Mouse (Mus musculus): ENCODE results near the gene Gpr162. TPM values are rescaled to one million over a fixed set of nuclear protein-coding genes. Genes with fewer than 3 reads are reported as not detected.
"Not testable (repeated sequence)": the region's sequence is repeated elsewhere in the genome, so short reads cannot be mapped to it uniquely, and the experiment has no call there.

Gpr162 gene
- total RNA-seq, 1 experiment from 2014 or later, result not detected

DNA sequence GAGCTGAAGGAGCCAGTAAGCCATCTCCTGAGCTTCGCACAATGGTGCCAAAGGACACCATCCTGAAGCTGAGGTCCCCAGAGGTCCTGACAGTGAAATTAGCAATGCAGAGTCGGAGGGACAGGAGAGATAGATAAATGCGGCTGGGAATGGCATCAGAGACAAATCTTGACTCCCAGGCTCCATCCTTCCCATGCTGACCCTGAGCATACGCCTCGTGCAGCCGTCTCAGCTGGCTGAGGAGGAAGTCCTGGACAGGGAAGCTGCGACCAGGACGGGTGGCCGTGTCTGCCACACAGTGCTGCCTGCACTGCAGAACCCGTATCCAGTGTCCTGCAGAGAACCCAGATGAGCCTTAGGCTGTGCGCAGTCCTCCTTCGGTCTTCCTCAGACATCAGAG, 9.1 kb downstream of the Gpr162 start:
- ATAC-seq (ENCODE audit: extremely low read depth, insufficient number of reproducible peaks, low FRiP score, poor library complexity, severe bottlenecking), result no peak

DNA sequence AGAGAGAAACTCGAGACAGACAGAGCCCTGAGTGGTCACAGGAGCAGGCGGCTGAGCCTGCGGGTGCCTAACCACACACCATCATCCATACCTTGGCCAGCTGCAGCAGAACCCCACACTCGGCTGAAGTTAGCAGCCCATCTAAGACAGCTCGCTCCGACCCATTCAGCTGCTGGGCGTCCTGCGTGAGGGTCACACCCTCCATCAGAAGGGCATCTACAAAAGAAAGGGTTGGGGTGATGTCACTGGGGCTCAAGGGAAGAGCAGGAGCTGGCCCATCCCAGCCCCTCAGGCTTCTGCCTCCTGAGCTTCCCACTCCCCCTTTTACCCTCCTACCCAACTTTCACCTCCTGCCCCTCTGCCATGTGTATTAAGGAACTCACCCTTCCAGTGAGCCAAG, 13.2 kb downstream of the Gpr162 start:
- ATAC-seq (ENCODE audit: extremely low read depth, insufficient number of reproducible peaks, low FRiP score, poor library complexity, severe bottlenecking), result no peak

DNA sequence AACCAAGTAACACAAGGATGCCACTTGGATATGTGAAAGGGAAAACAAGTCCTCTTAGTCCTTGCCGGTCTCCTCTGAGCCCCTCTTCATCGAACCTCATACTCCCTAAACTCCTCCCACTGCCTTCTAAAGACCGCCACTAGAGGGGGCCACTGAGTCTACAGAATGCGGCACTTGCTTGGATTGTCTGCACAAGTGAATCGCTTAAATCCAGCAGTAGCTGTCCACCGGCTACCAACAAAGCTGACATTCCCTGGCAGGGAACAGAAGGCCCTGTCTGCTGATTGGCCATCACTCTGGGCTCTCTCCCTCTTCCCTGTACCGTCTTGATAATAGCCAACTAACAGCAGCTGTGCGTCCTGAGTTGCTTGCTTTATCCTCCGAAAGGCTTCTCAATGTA, 16.5 kb downstream of the Gpr162 start:
- ATAC-seq (ENCODE audit: extremely low read depth, insufficient number of reproducible peaks, low FRiP score, poor library complexity, severe bottlenecking), result peak; percentile 84

DNA sequence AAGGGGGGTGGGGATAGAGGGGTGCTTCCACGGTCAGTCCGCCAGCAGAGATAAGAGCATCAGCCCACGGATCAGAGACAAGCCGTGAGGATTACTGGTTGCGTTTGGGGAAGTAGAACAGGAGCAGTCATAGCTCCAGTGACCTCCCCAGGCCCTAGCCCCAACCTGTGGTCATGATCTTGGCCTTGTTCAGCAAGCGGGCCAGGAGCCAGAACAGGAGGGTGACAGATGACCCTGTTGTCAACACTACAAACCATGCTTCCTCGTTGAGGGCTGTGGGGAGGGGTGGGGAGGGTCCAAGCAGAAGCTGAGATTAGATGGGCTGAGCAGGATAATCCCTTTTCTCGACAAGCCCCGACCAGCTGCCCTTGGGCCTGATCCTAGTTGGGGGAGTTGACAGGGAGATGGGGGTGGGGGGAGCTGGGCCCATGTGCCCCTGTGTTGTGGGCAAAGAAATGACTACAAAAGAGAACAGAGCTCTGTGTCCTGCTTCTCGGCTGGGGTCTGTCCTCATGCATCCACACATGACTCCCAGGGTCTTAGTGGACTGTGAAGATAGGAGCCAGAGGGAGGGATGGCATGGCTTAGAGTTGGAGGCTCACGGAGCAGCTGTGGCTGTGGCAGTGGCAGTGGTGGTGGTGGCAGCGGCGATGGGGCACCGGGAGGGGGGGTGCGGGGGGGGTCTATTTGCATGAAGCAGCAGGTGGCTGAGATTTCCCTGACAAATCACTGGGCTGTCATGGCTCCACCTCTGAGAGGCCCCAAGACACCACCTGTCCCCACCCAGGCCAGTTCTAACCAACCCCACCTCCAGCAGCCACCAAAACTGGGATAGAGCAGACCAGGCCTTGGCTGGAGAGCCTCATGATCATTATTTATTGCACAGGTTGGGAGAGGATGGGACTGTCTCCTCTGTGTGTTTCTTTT, 23.3 kb downstream of the Gpr162 start, which contains the start of gene Gnb3:
Gene Gnb3, minus strand, starts transcription at position 35 of the 927 bp plus-strand sequence.
- no peak for ATAC-seq (ENCODE audit: extremely low read depth, insufficient number of reproducible peaks, low FRiP score, poor library complexity, severe bottlenecking)

DNA sequence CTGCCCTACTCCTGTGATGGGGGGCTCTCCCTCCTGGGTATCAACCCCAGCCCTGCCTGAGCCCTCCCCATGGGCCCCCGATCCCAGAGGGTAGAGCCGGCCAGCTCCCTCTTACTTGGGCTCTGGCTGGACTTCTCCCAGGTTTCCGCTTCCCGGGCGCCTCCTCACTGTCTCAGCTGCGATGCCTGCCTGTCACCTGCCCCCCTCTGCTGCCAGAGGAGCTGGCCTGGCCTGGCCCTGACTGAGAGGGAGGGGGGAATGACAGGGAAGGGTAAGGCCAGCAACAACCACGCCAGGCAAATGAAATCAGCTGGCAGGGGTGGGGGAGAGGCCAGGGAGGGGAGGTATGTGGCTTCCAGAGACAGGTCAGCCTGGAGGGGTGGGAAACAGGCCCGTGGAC, 24.0 kb downstream of the Gpr162 start:
- no peak for ATAC-seq (ENCODE audit: extremely low read depth, insufficient number of reproducible peaks, low FRiP score, poor library complexity, severe bottlenecking)

DNA sequence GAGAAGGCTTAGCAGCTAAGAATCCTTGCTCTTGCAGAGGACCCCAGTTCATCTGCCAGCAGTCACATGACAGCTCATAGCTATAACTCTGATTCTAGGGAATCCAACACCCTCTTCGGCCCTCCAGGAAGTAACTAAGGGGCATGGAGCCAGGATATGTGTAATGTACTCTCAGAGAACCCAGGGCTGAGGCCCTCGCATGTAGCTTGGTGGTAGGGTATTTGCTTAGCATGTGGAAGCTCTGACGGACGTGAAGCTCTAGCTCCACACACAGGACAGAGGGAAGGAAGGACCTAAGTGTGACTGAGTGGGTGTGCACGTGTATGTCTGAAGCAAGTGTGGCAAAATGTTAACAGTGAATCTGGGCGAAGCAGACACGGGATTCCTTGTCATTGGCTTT, 27.4 kb downstream of the Gpr162 start:
- ATAC-seq (ENCODE audit: extremely low read depth, insufficient number of reproducible peaks, low FRiP score, poor library complexity, severe bottlenecking), result no peak

DNA sequence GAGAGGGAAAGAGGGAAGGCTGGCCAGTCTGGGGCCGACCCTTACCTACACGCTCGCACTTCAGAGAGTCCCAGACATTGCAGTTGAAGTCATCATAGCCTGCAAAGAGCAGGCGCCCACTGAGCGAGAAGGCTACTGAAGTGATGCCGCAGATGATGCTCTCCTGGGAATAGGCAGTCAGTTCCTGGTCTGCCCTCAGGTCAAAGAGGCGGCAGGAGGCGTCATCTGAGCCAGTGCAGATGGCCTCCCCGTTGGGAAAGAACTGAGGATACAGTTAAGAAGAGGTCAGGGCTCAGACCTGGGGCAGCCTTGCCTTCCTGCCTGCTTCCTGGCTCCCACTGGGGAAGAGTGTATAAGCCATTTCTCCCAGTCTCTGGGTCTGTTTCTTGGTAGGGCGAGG, 28.3 kb downstream of the Gpr162 start:
- ATAC-seq (ENCODE audit: extremely low read depth, insufficient number of reproducible peaks, low FRiP score, poor library complexity, severe bottlenecking), result no peak

DNA sequence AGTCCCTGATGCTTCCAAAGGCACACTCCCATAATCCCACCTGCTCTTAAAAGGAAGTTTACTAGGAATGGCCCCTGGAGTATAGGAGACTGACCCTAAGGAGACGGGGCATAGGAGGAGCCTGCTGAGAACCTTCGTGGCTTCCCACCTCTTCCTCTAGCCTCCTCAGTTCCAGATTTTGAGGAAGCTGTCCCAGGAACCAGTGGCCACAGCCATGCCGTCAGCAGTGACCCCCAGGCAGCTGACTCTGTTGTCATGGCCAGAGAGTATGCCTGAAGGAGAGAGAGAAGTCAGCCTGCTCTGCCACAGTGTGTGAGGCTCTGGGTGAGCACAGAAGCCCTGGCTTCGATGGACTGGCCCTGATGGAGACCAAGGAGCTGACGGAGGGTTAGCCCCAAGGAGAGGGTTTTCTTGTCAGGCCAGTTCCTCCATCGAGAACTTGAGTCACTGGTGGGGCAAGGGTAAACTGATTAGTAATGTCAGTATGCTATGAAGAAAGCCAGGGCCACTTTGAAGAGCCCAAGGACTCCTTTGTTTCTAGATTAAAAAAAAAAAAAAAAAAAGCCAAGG, 29.2 kb downstream of the Gpr162 start:
- no peak for ATAC-seq (ENCODE audit: extremely low read depth, insufficient number of reproducible peaks, low FRiP score, poor library complexity, severe bottlenecking)

DNA sequence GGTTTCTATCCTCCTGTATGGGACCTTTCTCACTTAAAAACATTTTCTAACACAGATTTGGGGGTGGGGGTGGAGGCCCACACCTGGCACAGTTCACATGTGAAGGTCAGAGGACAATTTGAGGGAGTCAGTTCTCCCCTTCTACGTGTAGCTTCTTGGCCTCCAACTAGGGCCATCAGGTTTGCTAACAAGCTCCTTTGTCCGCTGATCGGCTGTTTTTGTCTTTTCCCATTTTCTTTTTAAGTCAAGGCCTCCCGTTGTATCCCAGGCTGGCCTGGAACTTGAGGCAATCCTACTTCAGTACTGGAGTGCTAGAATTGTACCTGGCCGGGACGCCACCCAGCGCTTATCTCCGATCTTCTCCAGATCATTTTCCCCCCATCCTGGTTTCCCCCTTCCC, 32.1 kb downstream of the Gpr162 start:
- no peak for ATAC-seq (ENCODE audit: extremely low read depth, insufficient number of reproducible peaks, low FRiP score, poor library complexity, severe bottlenecking)

DNA sequence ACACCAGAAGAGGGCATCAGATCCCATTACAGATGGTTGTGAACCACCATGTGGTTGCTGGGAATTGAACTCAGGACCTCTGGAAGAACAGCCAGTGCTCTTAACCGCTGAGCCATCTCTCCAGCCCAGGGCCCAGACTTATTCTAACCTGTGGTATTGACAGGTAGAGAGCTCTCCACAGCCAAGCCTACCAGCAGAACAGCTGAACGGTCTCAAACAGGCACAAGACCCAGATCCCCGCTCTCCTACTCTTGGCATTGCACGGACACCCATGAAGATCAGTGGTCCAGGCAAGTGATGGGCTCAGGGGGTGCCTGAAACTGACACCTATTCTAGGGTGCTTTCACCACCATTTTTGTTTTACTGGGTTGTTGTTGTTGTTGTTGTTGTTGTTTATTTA, 32.6 kb downstream of the Gpr162 start:
- not testable (repeated sequence) for ATAC-seq (ENCODE audit: extremely low read depth, insufficient number of reproducible peaks, low FRiP score, poor library complexity, severe bottlenecking)

DNA sequence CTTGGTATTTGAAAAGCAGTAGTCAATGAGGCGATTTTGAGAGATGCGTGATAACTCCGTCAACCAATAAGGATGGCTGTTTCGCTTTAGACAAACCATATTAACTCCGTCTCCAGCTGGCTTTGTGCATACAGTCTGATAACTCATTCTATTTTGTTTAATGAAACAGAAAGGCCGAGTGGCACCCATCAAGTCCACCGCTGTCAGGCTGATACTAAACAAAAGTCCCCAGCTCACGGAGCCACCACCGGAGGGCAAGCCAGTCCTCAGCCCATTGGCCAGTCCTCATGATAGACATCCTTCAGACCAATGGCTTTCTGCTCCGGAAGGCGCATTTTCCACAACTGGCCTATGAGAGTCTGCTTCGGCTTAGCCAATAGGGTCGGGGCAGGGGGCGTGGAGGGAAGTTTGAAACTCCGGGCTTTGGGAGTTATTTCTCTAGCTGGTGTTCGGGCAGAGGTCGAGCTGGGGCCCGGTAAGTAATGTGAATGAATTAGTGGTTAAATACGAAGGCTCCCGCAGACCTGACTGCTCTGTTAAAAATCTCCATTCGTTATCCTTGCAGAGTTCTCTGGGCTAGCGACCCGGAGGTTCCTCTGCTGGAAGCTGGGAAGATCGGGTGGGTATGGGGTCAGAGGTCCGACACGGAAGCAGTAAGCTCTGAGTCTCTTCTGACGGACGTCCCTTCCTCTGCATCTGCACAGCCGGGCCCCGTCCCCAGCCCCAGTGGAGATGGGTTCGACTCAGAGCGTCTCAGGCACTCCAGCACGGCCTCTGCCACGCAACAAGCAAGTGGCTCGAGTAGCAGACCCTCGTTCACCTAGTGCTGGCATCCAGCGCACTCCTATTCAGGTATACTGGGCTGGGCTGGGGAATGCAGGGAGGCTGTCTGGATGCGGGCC, 33.7 kb downstream of the Gpr162 start:
- peak; percentile 67 for ATAC-seq (ENCODE audit: extremely low read depth, insufficient number of reproducible peaks, low FRiP score, poor library complexity, severe bottlenecking)

DNA sequence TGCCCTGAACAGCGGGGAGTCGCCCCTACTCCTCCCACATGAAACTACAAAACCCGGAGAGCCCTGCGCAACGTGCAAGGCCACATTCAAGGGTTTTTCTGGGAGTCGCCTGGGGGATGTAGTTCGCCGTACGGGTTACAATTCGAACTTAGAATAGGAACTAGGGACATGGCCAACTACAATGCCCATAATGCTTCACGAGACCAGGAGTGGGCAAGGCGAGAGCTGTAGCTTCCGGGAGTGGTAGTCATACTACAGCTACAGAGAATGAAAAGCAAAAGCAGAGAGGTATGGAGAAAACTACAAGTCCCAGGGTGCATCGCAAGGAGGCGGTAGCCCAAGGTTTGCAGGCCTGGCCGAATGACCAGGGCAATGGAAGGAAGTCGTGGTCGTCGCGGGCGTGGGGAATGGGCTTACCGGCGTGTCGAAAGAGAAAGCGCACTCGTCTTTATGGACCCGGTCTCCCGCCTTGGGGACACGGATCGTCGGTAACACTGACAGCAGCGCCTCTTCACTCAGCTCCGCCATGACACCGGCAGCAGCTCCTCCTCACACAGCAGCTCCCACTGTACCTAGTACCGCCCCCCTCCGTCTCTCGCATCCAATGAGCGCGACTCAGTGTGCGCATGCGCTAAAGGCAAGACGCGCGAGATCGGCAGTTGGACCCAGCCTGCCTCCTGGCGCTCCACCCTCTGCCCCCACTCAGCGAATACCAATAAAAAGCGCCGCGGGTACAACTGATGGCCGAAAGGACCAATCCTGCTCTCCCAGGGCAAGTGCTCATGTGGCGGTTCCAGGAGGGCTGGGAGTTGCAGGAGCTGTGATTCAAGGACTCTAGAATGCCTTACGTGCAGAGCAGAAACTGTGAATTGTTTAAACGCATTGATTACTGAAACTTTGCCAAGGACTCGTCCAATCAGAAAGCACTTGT, 34.6 kb downstream of the Gpr162 start, which contains the start of the genes Usp5 and Cdca3:
Gene Usp5, minus strand, starts transcription at position 617 of the 931 bp plus-strand sequence.
Gene Cdca3, plus strand, starts transcription at position 680 of the 931 bp plus-strand sequence.
- ATAC-seq (ENCODE audit: extremely low read depth, insufficient number of reproducible peaks, low FRiP score, poor library complexity, severe bottlenecking), result peak; percentile 80

DNA sequence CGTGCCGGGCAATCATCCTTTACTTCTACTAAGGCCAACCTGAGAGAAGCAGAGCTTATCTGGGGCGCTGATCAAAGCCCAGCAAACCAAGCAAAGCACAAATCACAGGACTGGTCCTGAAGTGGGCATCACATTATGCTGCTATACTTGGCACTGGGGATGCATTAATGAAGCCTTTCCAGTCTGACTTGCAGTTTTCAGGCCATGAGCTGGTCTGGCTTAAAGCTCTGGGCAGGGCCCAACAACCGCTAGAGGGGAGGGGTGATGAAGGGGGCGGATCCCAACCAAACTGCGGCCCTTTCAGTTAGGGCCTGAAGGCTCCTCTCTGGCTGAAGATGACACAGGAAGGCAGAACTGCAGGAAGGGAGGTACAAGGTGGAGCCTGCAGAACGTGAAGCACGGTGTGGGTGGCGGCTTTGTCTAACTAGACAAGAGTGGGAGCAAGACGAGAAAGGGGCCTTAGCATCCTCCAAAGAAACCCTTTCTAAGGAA, 35.6 kb downstream of the Gpr162 start:
- ATAC-seq (ENCODE audit: extremely low read depth, insufficient number of reproducible peaks, low FRiP score, poor library complexity, severe bottlenecking), result no peak

DNA sequence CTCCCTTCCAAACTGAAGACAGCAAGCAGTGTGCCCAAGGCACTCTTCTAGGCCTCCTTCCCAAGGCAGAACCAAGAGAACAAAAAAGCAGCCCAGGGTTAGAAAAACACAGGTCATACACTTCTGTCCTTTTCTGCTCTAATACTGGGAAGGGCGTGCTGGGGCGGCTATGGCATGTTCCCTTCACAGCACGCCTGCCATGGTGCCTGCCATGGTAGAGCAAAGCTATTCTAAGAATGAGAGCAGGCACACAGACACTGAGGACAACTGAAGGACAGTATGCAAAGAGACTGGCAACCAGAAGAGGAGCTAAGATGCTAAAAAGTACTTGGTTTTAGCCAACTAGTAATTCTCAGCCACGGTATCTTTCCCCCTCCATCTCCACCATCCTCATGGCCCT, 41.7 kb downstream of the Gpr162 start:
- ATAC-seq (ENCODE audit: extremely low read depth, insufficient number of reproducible peaks, low FRiP score, poor library complexity, severe bottlenecking), result no peak

DNA sequence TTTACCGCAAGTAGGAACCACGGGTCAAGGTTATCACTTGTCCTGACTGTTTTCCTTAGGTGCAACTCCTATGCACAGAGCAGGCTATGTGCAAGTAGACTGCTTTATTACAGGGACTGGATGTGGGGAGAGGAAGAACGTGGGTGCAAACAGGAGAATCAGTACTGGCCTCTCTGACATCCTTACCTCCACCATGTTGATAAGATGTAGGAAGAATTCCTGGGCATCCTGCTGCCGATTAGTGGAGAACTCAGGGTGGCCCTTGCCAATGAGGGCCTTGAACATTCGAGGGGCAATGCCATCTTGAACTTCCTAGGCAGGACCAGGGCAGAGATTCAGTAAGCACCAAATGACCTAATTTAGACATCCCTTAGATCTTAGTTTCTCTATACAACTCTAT, 42.9 kb downstream of the Gpr162 start:
- no peak for ATAC-seq (ENCODE audit: extremely low read depth, insufficient number of reproducible peaks, low FRiP score, poor library complexity, severe bottlenecking)

DNA sequence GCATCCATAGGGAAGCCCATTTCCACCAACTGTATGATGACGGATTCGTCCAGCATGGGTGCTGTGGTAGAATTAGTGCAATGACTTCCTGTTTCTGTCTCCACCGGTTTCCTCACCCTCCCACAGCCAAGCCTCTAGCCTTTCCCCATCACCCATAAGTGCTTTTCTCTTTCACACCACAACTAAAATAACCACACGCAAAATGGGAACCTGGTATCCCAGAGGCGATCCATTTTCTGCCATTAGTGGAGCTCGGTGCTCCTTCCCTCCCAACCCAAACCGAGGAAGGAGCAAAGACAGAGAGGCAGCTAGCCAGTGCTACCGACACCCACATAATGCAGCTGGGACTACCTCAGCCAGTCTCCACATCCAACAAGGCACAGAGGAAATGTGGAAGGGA, 45.8 kb downstream of the Gpr162 start:
- peak; percentile 38; the same call in 1 of the 2 replicates for ATAC-seq (ENCODE audit: extremely low read depth, insufficient number of reproducible peaks, low FRiP score, poor library complexity, severe bottlenecking)

DNA sequence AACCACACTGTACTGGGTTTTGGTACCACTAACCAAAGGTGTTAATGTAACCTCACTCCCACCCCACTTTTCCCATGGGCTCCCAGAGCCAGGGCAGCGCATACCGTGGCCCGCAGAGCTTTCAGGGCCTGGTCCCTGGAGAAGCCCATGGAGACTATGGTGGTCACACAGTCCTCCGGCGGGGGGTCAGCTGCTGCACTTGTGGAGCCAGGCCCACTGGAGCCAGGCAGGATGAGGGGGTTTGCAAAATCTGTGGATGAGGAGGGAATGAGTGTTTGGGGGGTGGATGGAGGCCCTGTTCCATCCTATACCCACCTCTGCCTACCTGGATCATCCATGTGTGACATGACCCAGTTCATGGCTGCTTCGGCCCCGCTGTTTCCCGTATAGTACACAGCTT, 46.2 kb downstream of the Gpr162 start:
- ATAC-seq (ENCODE audit: extremely low read depth, insufficient number of reproducible peaks, low FRiP score, poor library complexity, severe bottlenecking), result no peak

DNA sequence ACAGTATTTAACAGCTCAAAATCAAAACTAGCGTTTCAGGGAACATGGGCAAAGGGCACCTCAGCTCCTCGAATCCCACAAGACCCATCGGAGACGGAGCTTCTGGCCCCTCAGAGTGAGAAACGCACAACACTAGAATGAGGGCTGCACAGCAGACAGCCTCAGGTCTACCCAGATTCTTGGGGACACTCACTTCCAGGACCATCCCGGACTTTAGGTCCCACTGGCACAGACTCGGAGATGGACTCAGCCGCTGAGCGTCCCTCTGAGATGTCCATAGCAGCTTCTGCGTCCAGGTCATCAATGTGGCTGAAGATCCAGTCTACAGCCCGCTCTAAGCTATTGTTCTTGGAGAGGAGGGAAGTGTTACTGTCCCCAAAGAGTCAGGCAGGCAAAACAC, 46.7 kb downstream of the Gpr162 start:
- ATAC-seq (ENCODE audit: extremely low read depth, insufficient number of reproducible peaks, low FRiP score, poor library complexity, severe bottlenecking), result no peak

Data from neutrophil, adult 5-6 weeks (primary cell).